23 mouse cellular contexts compared by ENCODE assay signal in genomic region chr3:31982444-31982843, GRCm38 (mm10).
DNase-seq lines count a peak whose midpoint lies in the region; ATAC-seq and TF ChIP-seq lines count a peak whose summit lies in the region.
"Had no signal": no experiment of that assay in that cellular context is flagged by ENCODE, and none has a peak within 500 bp of the region (broad histone marks: within the 10 kb centered on the region; RNA-seq: fewer than 3 reads in every experiment).

No protein-coding gene starts in this region.

- H3K4me2 ChIP-seq in forebrain, embryonic 13.5 days, result no peak overlapping the region
- no peak overlapping the region for H3K4me2 ChIP-seq in hindbrain, postnatal 0 days (ENCODE audit: low read depth, low read length)
- H3K4me2 ChIP-seq: embryonic facial prominence, embryonic 15.5 days; midbrain, embryonic 12.5 days; neural tube, embryonic 12.5 days had no signal

- H3K4me1 ChIP-seq in forebrain, embryonic 13.5 days, result peaks cover 10% of the 10 kb centered on the region; the same call in 1 of the 2 replicates
- H3K4me1 ChIP-seq in forebrain, embryonic 10.5 days, result peaks cover 8% of the 10 kb centered on the region
- H3K4me1 ChIP-seq in hindbrain, postnatal 0 days (ENCODE audit: insufficient read depth, low read length), result no peaks in the 10 kb centered on the region
- H3K4me1 ChIP-seq: embryonic facial prominence, embryonic 15.5 days; neural tube, embryonic 12.5 days had no signal

- H3K27me3 ChIP-seq in forebrain, embryonic 13.5 days, result no peaks in the 10 kb centered on the region
- H3K27me3 ChIP-seq in forebrain, embryonic 10.5 days (ENCODE audit: poor library complexity, severe bottlenecking), result no peaks in the 10 kb centered on the region
- H3K27me3 ChIP-seq in hindbrain, postnatal 0 days (ENCODE audit: insufficient read depth, low read length), result no peaks in the 10 kb centered on the region
- H3K27me3 ChIP-seq: embryonic facial prominence, embryonic 15.5 days; midbrain, embryonic 12.5 days; neural tube, embryonic 12.5 days had no signal

- H3K9me3 ChIP-seq in forebrain, embryonic 13.5 days (replicated peaks), result no peaks in the 10 kb centered on the region
- no peaks in the 10 kb centered on the region for H3K9me3 ChIP-seq in forebrain, embryonic 10.5 days
- H3K9me3 ChIP-seq in hindbrain, postnatal 0 days (ENCODE audit: low read length), result no peaks in the 10 kb centered on the region
- H3K9me3 ChIP-seq: embryonic facial prominence, embryonic 15.5 days; midbrain, embryonic 12.5 days; neural tube, embryonic 12.5 days had no signal

- no peak for TF ChIP-seq CTCF in brain, embryonic 14.5 days (IDR thresholded peaks at IDR 0.05; ENCODE audit: borderline replicate concordance, extremely low read depth, insufficient read depth, insufficient read length)
- TF ChIP-seq CTCF in hindbrain, postnatal 0 days (IDR thresholded peaks at IDR 0.05; ENCODE audit: low read depth), result no peak

- H3K4me3 ChIP-seq in forebrain, embryonic 13.5 days, result no peak overlapping the region
- no peak overlapping the region for H3K4me3 ChIP-seq in forebrain, embryonic 10.5 days
- H3K4me3 ChIP-seq in hindbrain, postnatal 0 days (ENCODE audit: low read length), result no peak overlapping the region
- H3K4me3 ChIP-seq: embryonic facial prominence, embryonic 15.5 days; midbrain, embryonic 12.5 days; neural tube, embryonic 12.5 days had no signal

- H3K36me3 ChIP-seq in forebrain, embryonic 13.5 days (ENCODE audit: poor library complexity, severe bottlenecking), result no peaks in the 10 kb centered on the region
- no peaks in the 10 kb centered on the region for H3K36me3 ChIP-seq in forebrain, embryonic 10.5 days (replicated peaks)
- no peaks in the 10 kb centered on the region for H3K36me3 ChIP-seq in hindbrain, postnatal 0 days (ENCODE audit: insufficient read depth, low read length)
- H3K36me3 ChIP-seq: embryonic facial prominence, embryonic 15.5 days; midbrain, embryonic 12.5 days; neural tube, embryonic 12.5 days had no signal

- WGBS in forebrain, embryonic 13.5 days, result 39% methylated on average over 5 of the region's 5 CpGs
- 50% methylated on average over 5 of the region's 5 CpGs for WGBS in forebrain, embryonic 10.5 days
- 32% methylated on average over 5 of the region's 5 CpGs for WGBS in hindbrain, postnatal 0 days

- no peak overlapping the region for H3K9ac ChIP-seq in forebrain, embryonic 13.5 days
- no peak overlapping the region for H3K9ac ChIP-seq in hindbrain, postnatal 0 days (replicated peaks; ENCODE audit: low read length)
- H3K9ac ChIP-seq: embryonic facial prominence, embryonic 15.5 days; liver, postnatal 0 days; midbrain, embryonic 12.5 days; neural tube, embryonic 12.5 days had no signal

- DNase-seq in forebrain, embryonic 10.5 days (ENCODE audit: extremely low spot score, low spot score), result no peak
- DNase-seq in brain, embryonic 14.5 days (ENCODE audit: low read depth), result peak; percentile 41
- peak; percentile 21 to 28 for DNase-seq in cerebellum, postnatal 14 days
- no peak for DNase-seq in hindbrain, postnatal 0 days (ENCODE audit: low spot score)
- no peak for DNase-seq in B cell, adult 2 months
- DNase-seq in adipocyte (ENCODE audit: low spot score), result no peak
- DNase-seq: adrenal gland, postnatal 25 days; embryo, embryonic 11 days; gastrocnemius, postnatal 10 days; kidney, adult 9 months; layer of hippocampus, postnatal 36 days; liver; liver, postnatal 0 days; lung, postnatal 36 days; thymus, postnatal 36 days had no signal

- no peak for TF ChIP-seq POLR2A in brain, embryonic 14.5 days (IDR thresholded peaks at IDR 0.05; ENCODE audit: borderline replicate concordance, extremely low read depth, insufficient read depth, insufficient read length, poor library complexity, severe bottlenecking)

- H3K27ac ChIP-seq in forebrain, embryonic 13.5 days, result no peak overlapping the region
- no peak overlapping the region for H3K27ac ChIP-seq in forebrain, embryonic 10.5 days
- no peak overlapping the region for H3K27ac ChIP-seq in hindbrain, postnatal 0 days
- H3K27ac ChIP-seq: embryonic facial prominence, embryonic 15.5 days; midbrain, embryonic 12.5 days; neural tube, embryonic 12.5 days had no signal

- ATAC-seq in forebrain, embryonic 13.5 days, result peak; percentile 53; the same call in 1 of the 2 replicates
- peak; percentile 43; the same call in 1 of the 2 replicates for ATAC-seq in hindbrain, postnatal 0 days
- no peak for ATAC-seq in megakaryocyte, adult 5-6 weeks (ENCODE audit: poor library complexity, severe bottlenecking)
- ATAC-seq: activated CD4-positive, CD25-positive, alpha-beta regulatory T cell, adult 4 months; inflammation-experienced regulatory T-cells, adult 6 months; liver, postnatal 0 days; Patski had no signal

Comparison
In these comparisons a context has a peak if more than half of its experiments do, and no peak if none do; other contexts are left out.
1. DNase-seq: peak in brain, embryonic 14.5 days (single experiment) and cerebellum, postnatal 14 days (2 of 2); none in forebrain, embryonic 10.5 days (single experiment), hindbrain, postnatal 0 days (single experiment), B cell, adult 2 months (0 of 2) and adipocyte (single experiment).